Mouse (Mus musculus): ENCODE measurements at regions not wholly inside any gene's neighbourhood (a gene's known extent, or its start where the extent isn't known, plus 50 kb on each side); places are given as distances from the start of the nearest gene placed in this dataset.

DNA sequence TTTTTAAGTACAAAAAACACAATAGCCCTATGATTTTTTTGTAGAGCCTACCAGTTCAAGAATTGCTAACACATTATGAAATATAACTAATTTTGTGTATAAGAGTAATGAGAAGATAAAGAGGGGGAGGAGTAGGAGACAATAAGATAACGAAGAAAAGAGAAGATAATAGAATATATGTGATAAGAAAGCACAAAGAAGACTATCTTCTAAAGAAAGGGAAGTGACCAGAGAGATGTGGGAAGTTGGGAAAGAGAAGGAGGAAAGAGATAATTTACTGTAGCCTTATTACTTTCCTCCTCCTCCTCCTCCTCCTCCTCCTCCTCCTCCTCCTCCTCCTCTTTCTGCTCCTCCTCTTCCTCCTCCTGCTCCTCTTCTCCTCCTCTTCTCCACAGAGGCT, 486.1 kb downstream of the Slco4c1 start:
- TF ChIP-seq CTCF (IDR thresholded peaks at IDR 0.05; ENCODE audit: control insufficient read depth, insufficient read depth, insufficient read length): no peak
- no peak for TF ChIP-seq MYOD1 (IDR thresholded peaks at IDR 0.05; ENCODE audit: control insufficient read depth, insufficient read length, low read depth)
- no peak for TF ChIP-seq CEBPB (IDR thresholded peaks at IDR 0.05; ENCODE audit: low read depth)
- no peak for TF ChIP-seq USF1 (IDR thresholded peaks at IDR 0.05; ENCODE audit: low read depth)
- no peak for TF ChIP-seq MAX (IDR thresholded peaks at IDR 0.05)
- no peak for TF ChIP-seq MYOG (IDR thresholded peaks at IDR 0.05; ENCODE audit: control insufficient read depth, extremely low read depth, insufficient read length)
- no peak for TF ChIP-seq FOSL1 (IDR thresholded peaks at IDR 0.05; ENCODE audit: insufficient read depth, low read length, poor library complexity, severe bottlenecking)
